Mouse (Mus musculus) kidney, postnatal 0 days (tissue): ENCODE measurements around the gene Lpar1. TPM values are rescaled to one million over a fixed set of nuclear protein-coding genes. Genes with fewer than 3 reads are reported as not detected.

Source experiments
- ATAC-seq: fragments of 200-750 bp; cut with Nextera tagmentation; replicated peaks from 2 replicates; pipeline ENCODE4 v1.8.0; 2017; ENCODE audit warnings: low read depth, moderate number of reproducible peaks, moderate TSS enrichment, moderate library complexity; ENCODE audit not compliant: low FRiP score
- DNase-seq: peaks from one replicate; pipeline ENCODE4 v3.0.0-alpha.2; 2016; ENCODE audit warnings: low spot score
- H3K27ac ChIP-seq: fragments of 300-500 bp; sonication (generic); 2 replicates; pipeline ENCODE4 v1.5.1; 2014; ENCODE audit warnings: mild to moderate bottlenecking
- H3K27me3 ChIP-seq: fragments of 300-500 bp; sonication (generic); 2 replicates; pipeline ENCODE4 v1.6.1; 2014; ENCODE audit warnings: low read length, mixed read lengths; ENCODE audit not compliant: insufficient read depth
- H3K36me3 ChIP-seq: fragments of 300-500 bp; sonication (generic); 2 replicates; pipeline ENCODE4 v1.6.1; 2014; ENCODE audit warnings: low read length, mixed read lengths; ENCODE audit not compliant: insufficient read depth
- H3K4me1 ChIP-seq: fragments of 300-500 bp; sonication (generic); replicated peaks from 2 replicates; pipeline ENCODE4 v1.6.1; 2014; ENCODE audit warnings: antibody characterized with exemption, low read length, mixed read lengths; ENCODE audit not compliant: insufficient read depth
- H3K4me2 ChIP-seq: fragments of 300-500 bp; sonication (generic); 2 replicates; pipeline ENCODE4 v1.6.1; 2014; ENCODE audit warnings: mild to moderate bottlenecking, low read length, moderate library complexity, mixed read lengths
- H3K4me3 ChIP-seq: fragments of 300-500 bp; sonication (generic); replicated peaks from 2 replicates; pipeline ENCODE4 v1.5.1; 2014; ENCODE audit warnings: low read depth, low read length
- H3K9ac ChIP-seq: fragments of 300-500 bp; sonication (generic); 2 replicates; pipeline ENCODE4 v1.6.1; 2014; ENCODE audit warnings: low read depth, low read length
- H3K9me3 ChIP-seq: fragments of 300-500 bp; sonication (generic); replicated peaks from 2 replicates; pipeline ENCODE4 v1.6.1; 2016; ENCODE audit warnings: low read length, inconsistent platforms, mixed read lengths
- CTCF ChIP-seq: IDR thresholded peaks from 2 replicates; pipeline ENCODE4 v1.5.1; 2016; ENCODE audit warnings: antibody characterized with exemption, low read depth, mild to moderate bottlenecking, moderate library complexity
- WGBS: fragments of 180-500 bp; shearing (Covaris S2); extraction: QIAGEN DNeasy Blood & Tissue Kit; methylation state at CpG from one replicate; pipeline ENCODE4 v1.1.7; 2014; 5-methylcytosine and 5-hydroxymethylcytosine counted together
- polyA plus RNA-seq: library from polyadenylated mRNA; unstranded; fragments of >200 nt; fragmentation: Nextera tagmentation; extraction: Ambion mirVana; gene quantifications from 2 replicates; pipeline ENCODE4 v1.2.1, GENCODE M21; 2015

The Lpar1 gene
- polyA plus RNA-seq, 1 experiment from 2014 or later, result 24.9 TPM

DNA sequence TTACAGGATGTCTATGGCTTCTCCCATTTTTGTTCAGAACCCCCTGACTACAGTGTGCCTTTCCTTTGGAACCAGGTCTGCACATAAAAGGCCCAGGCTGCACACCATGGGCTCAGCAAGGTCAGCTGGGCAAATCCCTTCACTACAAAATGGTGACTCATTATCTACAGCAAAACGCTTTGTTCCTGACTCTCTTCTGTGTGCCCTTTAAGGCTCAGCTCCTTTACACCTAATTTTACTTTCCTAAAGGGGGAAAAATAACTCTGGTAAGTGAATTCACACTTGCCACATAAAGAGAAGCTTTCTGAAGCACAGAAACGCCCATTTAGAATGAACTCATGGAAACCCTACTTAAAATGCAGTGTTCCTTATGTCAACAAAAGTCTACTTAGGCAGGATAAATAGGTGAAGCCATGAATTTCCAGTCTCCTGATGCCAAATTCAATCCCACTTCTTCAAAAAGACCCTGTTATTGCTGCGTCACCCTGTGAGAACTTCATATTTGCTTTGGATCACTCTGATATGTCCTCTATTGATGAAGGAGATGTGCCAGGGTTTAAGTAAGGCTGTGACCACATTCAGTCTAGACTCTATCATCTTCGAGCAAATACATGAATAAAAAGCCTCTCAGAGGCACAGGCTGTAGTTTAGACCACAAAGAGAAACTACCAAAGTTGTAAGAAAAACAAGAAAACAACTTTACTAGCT lies 82.3 kb downstream of the Lpar1 start:
- no peak for DNase-seq
- Histone ChIP-seq H3K27me3 (no peaks in the 10 kb centered on the region), H3K36me3 (no peaks in the 10 kb centered on the region), H3K9me3 (no peaks in the 10 kb centered on the region), H3K27ac (no peak overlapping the region), H3K4me3 (no peak overlapping the region), H3K4me2 (no peak overlapping the region), H3K9ac (no peak overlapping the region), H3K4me1 (no peaks in the 10 kb centered on the region)
- ATAC-seq, result no peak
- WGBS, result 70% methylated on average over 4 of the region's 4 CpGs
- TF ChIP-seq CTCF, result no peak

DNA sequence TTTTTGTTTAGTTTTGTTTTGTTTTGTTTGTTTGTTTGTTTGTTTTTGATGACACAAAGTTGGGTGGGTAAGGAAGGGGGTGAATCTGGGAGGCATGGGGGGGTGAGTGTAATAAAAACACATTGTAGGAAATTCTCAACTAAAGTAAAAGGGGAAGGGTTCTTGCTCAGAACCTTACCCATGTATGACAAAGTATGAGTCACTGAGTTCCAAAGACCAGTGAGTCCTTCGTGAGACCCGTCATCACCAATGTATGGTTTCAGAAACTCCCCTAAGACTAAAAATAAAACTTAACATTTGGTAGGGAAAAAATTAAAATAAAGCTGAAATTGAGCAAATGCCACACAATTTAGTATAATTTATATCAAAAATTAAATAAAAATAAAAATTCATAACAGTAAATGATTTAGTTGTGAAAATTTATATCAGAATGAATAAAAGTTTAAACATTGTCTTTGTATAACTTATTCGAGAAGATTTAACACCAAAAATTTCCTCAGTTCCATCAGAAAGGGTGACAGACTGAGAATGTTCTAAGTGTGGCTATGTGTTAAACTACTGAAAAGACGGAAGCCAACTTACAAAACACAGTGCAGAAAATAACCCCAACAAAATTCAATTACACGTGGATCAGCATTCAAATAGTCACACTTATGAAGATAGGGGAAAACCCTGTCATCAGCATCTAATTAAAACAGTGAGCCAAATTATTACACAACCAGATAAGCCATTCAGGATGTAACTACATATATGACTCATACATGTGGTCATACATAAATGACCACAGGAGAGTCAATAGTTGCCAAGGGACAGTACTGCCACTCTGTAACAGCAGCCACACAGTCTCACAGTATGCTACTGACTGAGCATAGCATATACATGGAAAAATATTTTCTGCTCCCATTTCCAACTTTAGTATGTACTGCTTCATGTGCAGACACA lies 83.8 kb downstream of the Lpar1 start:
- Histone ChIP-seq H3K36me3 (no peaks in the 10 kb centered on the region), H3K9ac (no peak overlapping the region), H3K27me3 (no peaks in the 10 kb centered on the region), H3K4me3 (no peak overlapping the region), H3K9me3 (no peaks in the 10 kb centered on the region), H3K4me2 (no peak overlapping the region), H3K4me1 (no peaks in the 10 kb centered on the region), H3K27ac (no peak overlapping the region)
- ATAC-seq (no peak), DNase-seq (no peak)
- WGBS, result 91% methylated on average over 5 of the region's 5 CpGs
- no peak for TF ChIP-seq CTCF

DNA sequence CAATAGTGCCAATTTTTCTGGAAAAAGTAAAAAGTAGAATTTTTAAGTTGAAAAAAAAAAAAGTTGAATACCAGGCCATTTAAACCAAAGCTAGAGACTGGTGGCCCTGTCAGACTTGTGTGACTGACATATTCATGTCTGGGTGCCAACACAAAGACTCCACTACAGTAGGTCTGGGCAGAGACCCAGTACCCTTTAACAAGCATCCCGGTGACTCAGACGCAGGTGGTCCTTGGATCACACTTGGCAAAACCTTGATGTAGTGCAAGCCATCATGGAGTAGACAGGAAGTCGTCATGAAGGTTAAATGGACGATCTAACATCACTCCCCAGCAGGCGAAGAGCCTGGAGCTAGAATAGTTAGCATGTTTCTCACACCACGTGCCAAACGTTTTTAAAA lies 84.7 kb downstream of the Lpar1 start:
- H3K27ac ChIP-seq, result no peak overlapping the region
- 79% methylated on average over 7 of the region's 7 CpGs for WGBS

DNA sequence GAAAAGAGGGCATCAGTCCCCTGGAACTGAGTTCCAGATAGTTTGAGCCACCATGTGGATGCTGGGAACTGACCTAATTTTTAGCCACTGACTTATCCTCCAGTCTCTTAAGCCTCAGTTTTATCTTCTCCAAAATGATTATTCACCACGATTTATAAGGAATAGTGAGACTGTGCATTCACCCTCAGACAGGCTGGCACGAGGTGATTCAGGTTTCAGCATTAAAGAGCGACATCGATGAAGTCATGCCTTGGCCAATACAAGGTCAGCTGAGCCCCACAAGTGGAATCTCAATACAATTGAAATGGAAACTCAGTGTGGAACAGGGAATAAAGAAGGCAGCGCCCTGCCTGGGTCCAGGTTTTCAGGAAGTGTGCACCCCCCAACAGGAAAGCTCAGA lies 88.1 kb downstream of the Lpar1 start:
- no peak overlapping the region for H3K9ac ChIP-seq
- no peaks in the 10 kb centered on the region for H3K4me1 ChIP-seq
- ATAC-seq, result no peak
- H3K4me3 ChIP-seq, result no peak overlapping the region
- no peak for DNase-seq
- WGBS, result 89% methylated on average over 5 of the region's 5 CpGs
- no peak overlapping the region for H3K4me2 ChIP-seq
- H3K9me3 ChIP-seq, result no peaks in the 10 kb centered on the region
- H3K27ac ChIP-seq, result no peak overlapping the region
- H3K27me3 ChIP-seq, result no peaks in the 10 kb centered on the region
- no peak for TF ChIP-seq CTCF
- no peaks in the 10 kb centered on the region for H3K36me3 ChIP-seq

More for the DNA sequence above, 84.7 kb downstream of the Lpar1 start:
- Histone ChIP-seq H3K4me1 (no peaks in the 10 kb centered on the region), H3K4me3 (no peak overlapping the region), H3K9me3 (no peaks in the 10 kb centered on the region), H3K36me3 (no peaks in the 10 kb centered on the region), H3K4me2 (no peak overlapping the region), H3K9ac (no peak overlapping the region), H3K27me3 (no peaks in the 10 kb centered on the region)
- DNase-seq (no peak), ATAC-seq (no peak)
- no peak for TF ChIP-seq CTCF

DNA sequence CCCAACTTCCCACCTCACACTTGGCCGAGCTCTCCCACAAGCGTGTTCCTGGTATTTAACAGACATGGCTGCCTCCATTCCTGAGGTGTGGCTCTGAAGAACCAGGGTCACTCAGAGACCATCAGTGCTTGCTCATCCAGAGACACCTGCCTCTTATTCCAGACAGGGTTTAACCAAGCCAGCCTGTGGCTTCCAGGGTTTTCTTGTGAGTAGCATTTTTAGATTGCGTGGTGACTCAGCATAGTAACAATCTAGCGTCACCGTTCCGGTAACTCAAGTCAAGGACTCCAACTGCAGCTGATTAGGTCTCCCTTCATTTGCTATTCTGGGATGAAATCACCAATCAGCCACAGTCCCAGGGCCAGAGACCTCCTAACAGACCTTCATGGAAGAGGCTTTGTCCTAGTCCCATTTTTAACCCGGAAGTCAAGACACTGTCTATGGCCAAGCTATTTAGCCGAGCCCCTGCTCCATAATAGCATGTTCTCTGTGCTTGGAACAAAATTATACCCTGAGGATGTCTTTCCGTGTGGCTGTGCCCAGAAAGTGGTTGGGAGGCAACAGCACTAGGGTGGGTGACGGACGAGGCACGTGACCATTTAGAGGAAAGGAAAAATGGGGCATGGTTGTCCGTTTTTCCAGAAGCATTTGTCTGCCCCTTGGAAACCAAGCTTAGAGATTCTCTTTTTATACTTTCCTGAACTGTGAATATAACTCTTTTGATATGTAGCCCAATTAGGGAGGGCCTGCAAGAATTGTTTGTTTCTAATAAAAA lies 89.1 kb downstream of the Lpar1 start:
- Histone ChIP-seq H3K27ac (no peak overlapping the region), H3K36me3 (no peaks in the 10 kb centered on the region), H3K4me1 (no peaks in the 10 kb centered on the region), H3K27me3 (no peaks in the 10 kb centered on the region), H3K4me2 (no peak overlapping the region), H3K9ac (no peak overlapping the region), H3K4me3 (no peak overlapping the region), H3K9me3 (no peaks in the 10 kb centered on the region)
- ATAC-seq (no peak), DNase-seq (no peak)
- 86% methylated on average over 13 of the region's 13 CpGs for WGBS
- no peak for TF ChIP-seq CTCF

DNA sequence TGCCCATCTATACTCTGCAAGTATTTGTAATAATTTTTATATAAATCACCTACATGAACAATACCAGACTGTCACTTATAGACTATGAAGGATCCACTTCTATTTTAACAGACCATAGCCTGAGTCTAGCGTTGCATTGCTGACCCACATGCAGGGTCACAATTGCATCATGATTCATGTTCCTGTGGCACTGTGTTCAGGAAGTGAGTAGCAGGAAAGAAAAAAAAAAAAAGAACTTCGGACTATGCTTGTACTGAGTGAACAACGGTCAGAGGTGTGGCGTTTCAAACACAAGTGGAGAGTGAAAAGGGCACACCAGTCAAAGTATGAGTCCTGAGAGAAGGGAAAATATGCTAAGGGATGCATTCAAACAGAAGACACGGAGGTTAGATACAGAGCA lies 90.7 kb downstream of the Lpar1 start:
- Histone ChIP-seq H3K4me3 (no peak overlapping the region), H3K9ac (no peak overlapping the region), H3K4me1 (no peaks in the 10 kb centered on the region), H3K36me3 (no peaks in the 10 kb centered on the region), H3K4me2 (no peak overlapping the region), H3K27ac (no peak overlapping the region), H3K9me3 (no peaks in the 10 kb centered on the region), H3K27me3 (no peaks in the 10 kb centered on the region)
- no peak for ATAC-seq
- WGBS, result 69% methylated on average over 5 of the region's 5 CpGs
- TF ChIP-seq CTCF, result no peak
- DNase-seq, result no peak
